In genomic region chr4:148466511-148467079, GRCm38 (mm10) we compare ENCODE assay signal across 23 mouse cellular contexts. TPM values are rescaled to one million over a fixed set of nuclear protein-coding genes. Genes with fewer than 3 reads are reported as not detected.
DNase-seq lines count a peak whose midpoint lies in the region; ATAC-seq and TF ChIP-seq lines count a peak whose summit lies in the region.
"Had no signal": no experiment of that assay in that cellular context is flagged by ENCODE, and none has a peak within 500 bp of the region (broad histone marks: within the 10 kb centered on the region; RNA-seq: fewer than 3 reads in every experiment).

No protein-coding gene starts in this region.

- H3K4me1 ChIP-seq in liver, adult 2 months (ENCODE audit: control insufficient read depth, insufficient read depth, low read length), result no peaks in the 10 kb centered on the region
- H3K4me1 ChIP-seq in liver, embryonic 11.5 days (replicated peaks; ENCODE audit: control insufficient read depth, insufficient read depth, low read length), result no peaks in the 10 kb centered on the region
- H3K4me1 ChIP-seq in midbrain, embryonic 15.5 days, result no peaks in the 10 kb centered on the region
- H3K4me1 ChIP-seq: hindbrain, embryonic 13.5 days; liver, embryonic 13.5 days had no signal

- H3K9ac ChIP-seq in liver, adult 2 months (ENCODE audit: low read depth, low read length), result no peak overlapping the region
- no peak overlapping the region for H3K9ac ChIP-seq in liver, embryonic 11.5 days (ENCODE audit: low read depth, low read length)
- H3K9ac ChIP-seq in midbrain, embryonic 15.5 days, result no peak overlapping the region
- H3K9ac ChIP-seq: hindbrain, embryonic 13.5 days; liver, embryonic 13.5 days had no signal

- WGBS in liver, adult 2 months, result 66% methylated on average over 5 of the region's 5 CpGs
- 92% methylated on average over 5 of the region's 5 CpGs for WGBS in liver, embryonic 11.5 days
- 95% methylated on average over 5 of the region's 5 CpGs for WGBS in midbrain, embryonic 15.5 days

- no peak for TF ChIP-seq POLR2A in liver, adult 2 months (IDR thresholded peaks at IDR 0.05; ENCODE audit: extremely low read depth, insufficient read depth, low read length)

- no peaks in the 10 kb centered on the region for H3K79me2 ChIP-seq in liver, adult 2 months (ENCODE audit: control insufficient read depth, insufficient read depth, low read length)

- no peak overlapping the region for H3K4me3 ChIP-seq in liver, adult 2 months (ENCODE audit: insufficient read depth, low read depth, low read length)
- H3K4me3 ChIP-seq in liver, embryonic 11.5 days (ENCODE audit: low read depth, low read length), result no peak overlapping the region
- no peak overlapping the region for H3K4me3 ChIP-seq in midbrain, embryonic 15.5 days
- H3K4me3 ChIP-seq: embryonic facial prominence, embryonic 10.5 days; hindbrain, embryonic 13.5 days; limb, embryonic 10.5 days; liver, embryonic 13.5 days had no signal

- no peak for TF ChIP-seq CTCF in liver, adult 2 months (IDR thresholded peaks at IDR 0.05; ENCODE audit: low read depth, low read length)

- H3K36me3 ChIP-seq in liver, adult 2 months (ENCODE audit: control insufficient read depth, insufficient read depth, low read length), result peaks cover 58% of the 10 kb centered on the region
- peaks cover 62% of the 10 kb centered on the region for H3K36me3 ChIP-seq in liver, embryonic 11.5 days (ENCODE audit: control insufficient read depth, insufficient read depth, low read length)
- peaks cover 88% of the 10 kb centered on the region for H3K36me3 ChIP-seq in midbrain, embryonic 15.5 days (replicated peaks)

- peak; percentile 77 for DNase-seq in liver, adult 2 months (ENCODE audit: extremely low read depth, low read depth, low spot score)
- DNase-seq in liver, embryonic 11.5 days (ENCODE audit: low spot score), result no peak
- peak; percentile 9 for DNase-seq in NIH3T3 (ENCODE audit: low read depth)
- DNase-seq in adrenal gland, adult 8-10 months, result peak; percentile 49
- DNase-seq in layer of hippocampus, postnatal 36 days, result peak; percentile 35 to 50
- DNase-seq in thymus, postnatal 25 days, result no peak
- DNase-seq: cerebellum, adult 2 months; heart, postnatal 14 days; kidney, adult 9 months; kidney, postnatal 25 days; liver, embryonic 13.5 days; right cerebral cortex, postnatal 14 days had no signal

- no peak overlapping the region for H3K27ac ChIP-seq in liver, adult 2 months (replicated peaks; ENCODE audit: insufficient read depth, low read depth, low read length)
- no peak overlapping the region for H3K27ac ChIP-seq in liver, embryonic 11.5 days (ENCODE audit: low read depth, low read length)
- no peak overlapping the region for H3K27ac ChIP-seq in midbrain, embryonic 15.5 days
- H3K27ac ChIP-seq: embryonic facial prominence, embryonic 10.5 days; hindbrain, embryonic 13.5 days; limb, embryonic 10.5 days; liver, embryonic 13.5 days had no signal

- no peak for ATAC-seq in liver, embryonic 11.5 days (replicated peaks; ENCODE audit: low FRiP score)
- ATAC-seq in midbrain, embryonic 15.5 days (replicated peaks), result no peak
- ATAC-seq: CD4-positive, CD25-positive, alpha-beta regulatory T cell, adult 4 months; inflammation-experienced regulatory T-cells, adult 6 months had no signal

- H3K27me3 ChIP-seq in liver, adult 2 months (ENCODE audit: control insufficient read depth, insufficient read depth, low read length), result no peaks in the 10 kb centered on the region
- H3K27me3 ChIP-seq in liver, embryonic 11.5 days (replicated peaks; ENCODE audit: control insufficient read depth, insufficient read depth, low read length), result no peaks in the 10 kb centered on the region
- H3K27me3 ChIP-seq in midbrain, embryonic 15.5 days (replicated peaks), result no peaks in the 10 kb centered on the region
- H3K27me3 ChIP-seq: hindbrain, embryonic 13.5 days; liver, embryonic 13.5 days had no signal

- no peaks in the 10 kb centered on the region for H3K9me3 ChIP-seq in liver, embryonic 11.5 days (ENCODE audit: control insufficient read depth, low read length)
- H3K9me3 ChIP-seq in midbrain, embryonic 15.5 days, result no peaks in the 10 kb centered on the region
- H3K9me3 ChIP-seq: embryonic facial prominence, embryonic 10.5 days; hindbrain, embryonic 13.5 days; limb, embryonic 10.5 days; liver, embryonic 13.5 days had no signal

- no peak overlapping the region for H3K4me2 ChIP-seq in liver, embryonic 11.5 days
- no peak overlapping the region for H3K4me2 ChIP-seq in midbrain, embryonic 15.5 days
- H3K4me2 ChIP-seq: heart, embryonic 11.5 days; hindbrain, embryonic 13.5 days; liver, embryonic 13.5 days; midbrain, embryonic 11.5 days had no signal

RNA-seq across cellular contexts. Expression of gene Mtor, which starts 18.2 kb away (rescaled TPM):
- total RNA-seq in liver, adult 2 months (2014; rRNA removed), result 11.7 and 17.9 TPM in 2 replicates
- polyA plus RNA-seq in liver, adult 2 months (2012; rRNA removed), result 12.3 and 18.5 TPM in 2 replicates
- 20.4 and 22.9 TPM in 2 replicates for polyA plus RNA-seq in liver, embryonic 11.5 days (2014; fragmentation: Nextera tagmentation; extraction: Ambion mirVana)
- 10 to 100 TPM; 74.2 to 82.1 (median 79.3) TPM for total RNA-seq in adrenal gland, adult 8-10 months (2022)
- 10 to 100 TPM; 80.7 to 85.9 TPM for total RNA-seq in layer of hippocampus, postnatal 36 days (2021)
- polyA plus RNA-seq in midbrain, embryonic 15.5 days (2015; fragmentation: Nextera tagmentation; extraction: Ambion mirVana), result 22.8 and 23.8 TPM in 2 replicates

RNA-seq across cellular contexts. Expression of gene Ubiad1, which starts 22.0 kb away (rescaled TPM):
- 4.9 and 5.5 TPM in 2 replicates for total RNA-seq in liver, adult 2 months (2014; rRNA removed)
- 8.5 and 21.0 TPM in 2 replicates for polyA plus RNA-seq in liver, adult 2 months (2012; rRNA removed)
- polyA plus RNA-seq in liver, embryonic 11.5 days (2014; fragmentation: Nextera tagmentation; extraction: Ambion mirVana), result 21.5 and 23.1 TPM in 2 replicates
- total RNA-seq in adrenal gland, adult 8-10 months (2022), result 10 to 100 TPM; 17.1 to 20.4 (median 17.8) TPM
- total RNA-seq in layer of hippocampus, postnatal 36 days (2021), result 1 to 10 TPM; 7.9 to 8.4 TPM
- 22.1 and 23.3 TPM in 2 replicates for polyA plus RNA-seq in midbrain, embryonic 15.5 days (2015; fragmentation: Nextera tagmentation; extraction: Ambion mirVana)

RNA-seq across cellular contexts. Expression of gene Angptl7, which starts 33.7 kb away (rescaled TPM):
- total RNA-seq in liver, adult 2 months (2014; rRNA removed), result 0.37 and 0.40 TPM in 2 replicates
- 0.24 and 0.51 TPM in 2 replicates for polyA plus RNA-seq in liver, adult 2 months (2012; rRNA removed)
- polyA plus RNA-seq in liver, embryonic 11.5 days (2014; fragmentation: Nextera tagmentation; extraction: Ambion mirVana), result 0.92 and 0.96 TPM in 2 replicates
- total RNA-seq in adrenal gland, adult 8-10 months (2022), result 1 to 10 TPM in 3 of 4 experiments, under 1 TPM in 1; 0.87 to 2.9 (median 1.4) TPM
- under 1 TPM in 1 of 2 experiments, not detected in 1; 0.28 TPM for total RNA-seq in layer of hippocampus, postnatal 36 days (2021)
- 0.36 and 0.45 TPM in 2 replicates for polyA plus RNA-seq in midbrain, embryonic 15.5 days (2015; fragmentation: Nextera tagmentation; extraction: Ambion mirVana)
- total RNA-seq: common myeloid progenitor, adult 5-6 weeks; granulocyte monocyte progenitor cell, adult 5-6 weeks; monocyte, adult 5-6 weeks had no signal

Comparison
In these comparisons a context has a peak if more than half of its experiments do, and no peak if none do; other contexts are left out.
1. DNase-seq: peak in liver, adult 2 months (single experiment), NIH3T3 (single experiment), adrenal gland, adult 8-10 months (single experiment) and layer of hippocampus, postnatal 36 days (2 of 2); none in liver, embryonic 11.5 days (single experiment) and thymus, postnatal 25 days (single experiment).